Mouse (Mus musculus): ENCODE measurements around the gene Ptch1. TPM values are rescaled to one million over a fixed set of nuclear protein-coding genes. Genes with fewer than 3 reads are reported as not detected.

Ptch1 gene
- polyA plus RNA-seq, 1 experiment from 2014 or later, result 24.9 TPM

- no peak for ATAC-seq (ENCODE audit: insufficient number of reproducible peaks, insufficient read depth, low FRiP score, low TSS enrichment)
- H3K4me1 ChIP-seq, result peaks cover 21% of the 10 kb centered on the region
- H3K4me3 ChIP-seq, result peak overlapping the region; percentile 98
- 0 out of 2 replicates have a peak overlapping the region, but pooled peaks have one; percentile 1 for H3K9ac ChIP-seq
- H3K27ac ChIP-seq, result peak overlapping the region; percentile 89
- WGBS, result 7% methylated on average over 5 of the region's 5 CpGs
- no peaks in the 10 kb centered on the region for H3K36me3 ChIP-seq
- H3K9me3 ChIP-seq, result no peaks in the 10 kb centered on the region
- H3K4me2 ChIP-seq (replicated peaks), result peak overlapping the region; percentile 95
- H3K27me3 ChIP-seq, result peaks cover 13% of the 10 kb centered on the region
Measured at GRCm38 (mm10) chr13:63569396-63569756, 4.0 kb downstream of the Ptch1 start.

GRCm38 (mm10) chr13:63568741-63569395, 4.5 kb downstream of the Ptch1 start:
- no peaks in the 10 kb centered on the region for H3K9me3 ChIP-seq
- 2% methylated on average over 19 of the region's 19 CpGs for WGBS
- H3K27ac ChIP-seq, result peak overlapping the region; percentile 89
- H3K4me3 ChIP-seq, result peak overlapping the region; percentile 98
- peaks cover 17% of the 10 kb centered on the region for H3K4me1 ChIP-seq
- peak overlapping the region; percentile 95 for H3K4me2 ChIP-seq (replicated peaks)
- no peaks in the 10 kb centered on the region for H3K36me3 ChIP-seq
- H3K27me3 ChIP-seq, result peaks cover 13% of the 10 kb centered on the region
- H3K9ac ChIP-seq, result 0 out of 2 replicates have a peak overlapping the region, but pooled peaks have one; percentile 54
- ATAC-seq (ENCODE audit: insufficient number of reproducible peaks, insufficient read depth, low FRiP score, low TSS enrichment), result no peak

GRCm38 (mm10) chr13:63568306-63568705, 5.1 kb downstream of the Ptch1 start:
- Histone ChIP-seq H3K4me2 (replicated peaks) (peak overlapping the region; percentile 95), H3K27ac (peak overlapping the region; percentile 89), H3K9me3 (no peaks in the 10 kb centered on the region), H3K4me3 (peak overlapping the region; percentile 98), H3K9ac (peak overlapping the region; percentile 54), H3K4me1 (peaks cover 13% of the 10 kb centered on the region), H3K36me3 (no peaks in the 10 kb centered on the region), H3K27me3 (peaks cover 9% of the 10 kb centered on the region)
- no peak for ATAC-seq (ENCODE audit: insufficient number of reproducible peaks, insufficient read depth, low FRiP score, low TSS enrichment)
- WGBS, result 0% methylated on average over 14 of the region's 14 CpGs

- peak overlapping the region; percentile 98 for H3K4me3 ChIP-seq
- peak overlapping the region; percentile 54 for H3K9ac ChIP-seq
- H3K4me1 ChIP-seq, result peaks cover 13% of the 10 kb centered on the region
- H3K27me3 ChIP-seq, result peaks cover 9% of the 10 kb centered on the region
- no peaks in the 10 kb centered on the region for H3K9me3 ChIP-seq
- peak; percentile 87 for ATAC-seq (ENCODE audit: insufficient number of reproducible peaks, insufficient read depth, low FRiP score, low TSS enrichment)
- H3K36me3 ChIP-seq, result no peaks in the 10 kb centered on the region
- peak overlapping the region; percentile 89 for H3K27ac ChIP-seq
- WGBS, result under 1% methylated on average over 60 of the region's 62 CpGs
- H3K4me2 ChIP-seq (replicated peaks), result peak overlapping the region; percentile 95
Measured at GRCm38 (mm10) chr13:63567677-63568293, 5.6 kb downstream of the Ptch1 start.

DNA sequence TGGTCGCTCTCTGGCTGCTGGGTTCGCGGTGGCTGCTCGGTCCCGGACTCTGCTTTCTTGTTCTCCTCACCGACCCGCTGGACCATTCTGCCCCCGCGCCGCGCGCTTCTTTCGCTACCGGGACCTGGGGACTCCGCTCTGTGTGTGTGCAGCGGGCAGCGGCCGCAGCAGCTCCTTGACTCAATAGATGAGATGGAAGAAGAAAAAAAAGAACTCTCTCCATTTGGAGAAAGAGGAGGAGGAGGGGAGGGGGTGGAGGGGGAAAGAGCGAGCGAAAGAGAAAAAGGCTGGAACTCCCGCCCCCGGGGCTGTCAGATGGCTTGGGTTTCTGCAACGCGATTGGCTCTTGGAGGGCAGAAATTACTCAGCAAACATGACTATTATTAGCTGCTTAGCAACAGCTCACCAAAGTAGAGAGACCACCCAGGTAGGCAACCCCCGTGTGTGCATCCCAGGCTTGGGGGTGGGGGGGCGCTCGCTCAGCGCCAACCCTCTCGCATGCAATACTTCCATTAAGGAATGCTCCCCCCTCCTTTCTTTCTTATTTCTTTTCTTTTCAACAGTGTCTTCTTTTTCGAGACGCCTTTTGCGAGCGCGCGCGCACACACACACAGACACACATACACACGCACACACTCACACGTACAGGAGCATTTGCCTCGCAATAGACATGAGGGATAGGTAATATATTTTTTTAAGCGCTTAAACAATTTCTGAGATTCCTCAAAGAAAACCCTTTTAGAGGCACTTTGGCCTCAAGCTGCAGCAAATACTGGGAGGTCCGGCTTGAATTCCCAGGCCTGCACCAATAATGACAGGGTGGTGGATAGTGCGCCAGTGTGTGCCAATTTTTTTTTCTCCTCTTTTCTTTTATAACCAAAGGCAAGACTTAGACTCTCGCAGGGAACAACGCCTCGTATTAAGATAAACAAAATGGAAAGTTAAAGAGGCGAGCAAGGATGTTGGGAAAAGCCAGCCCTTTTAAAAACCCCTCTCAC, 7.1 kb downstream of the Ptch1 start:
- Histone ChIP-seq H3K4me3 (peak overlapping the region; percentile 98), H3K9me3 (no peaks in the 10 kb centered on the region), H3K27ac (peak overlapping the region; percentile 100), H3K9ac (peak overlapping the region; percentile 100), H3K36me3 (no peaks in the 10 kb centered on the region), H3K4me2 (replicated peaks) (peak overlapping the region; percentile 95), H3K4me1 (peaks cover 21% of the 10 kb centered on the region), H3K27me3 (peaks cover 5% of the 10 kb centered on the region; the same call in 1 of the 2 replicates)
- WGBS, result under 1% methylated on average over 46 of the region's 46 CpGs
- ATAC-seq (ENCODE audit: insufficient number of reproducible peaks, insufficient read depth, low FRiP score, low TSS enrichment), result peak; percentile 49; the same call in 1 of the 2 replicates

DNA sequence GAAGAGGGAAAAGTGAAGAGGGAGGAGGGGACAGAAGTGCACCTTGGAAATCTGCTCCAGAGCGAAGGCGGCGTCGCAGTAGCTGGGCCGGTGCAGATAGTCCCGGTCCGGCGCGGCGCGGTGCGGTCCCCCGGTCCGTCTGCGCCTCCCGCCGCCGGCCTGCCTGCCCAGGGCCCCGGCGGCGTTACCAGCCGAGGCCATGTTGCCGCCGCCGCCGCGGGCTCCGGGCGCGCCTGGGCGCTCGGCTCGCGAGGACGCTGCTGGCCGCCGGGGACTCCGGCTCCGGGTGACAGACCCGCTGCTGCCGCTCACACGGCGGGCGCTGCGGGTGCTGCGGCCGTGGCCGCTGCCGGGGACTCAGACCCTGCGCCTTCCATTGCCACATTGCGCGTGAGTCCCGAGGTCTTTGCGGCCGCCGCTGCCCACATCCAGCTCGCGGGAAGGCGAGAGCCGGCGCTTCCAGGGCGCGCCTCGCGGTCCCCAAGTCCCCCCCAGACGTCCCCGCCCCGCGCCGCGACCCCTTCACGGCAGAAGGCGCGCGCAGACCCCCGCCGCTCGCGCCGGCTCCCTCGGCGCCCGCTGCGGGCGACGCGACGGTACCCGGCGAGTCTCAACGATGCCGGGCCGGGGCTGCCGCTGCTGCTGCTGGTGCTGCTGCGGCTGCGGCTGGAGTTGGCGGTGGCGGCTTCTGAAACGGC, 7.9 kb downstream of the Ptch1 start:
- H3K4me2 ChIP-seq (replicated peaks), result peak overlapping the region; percentile 95
- H3K27ac ChIP-seq, result peak overlapping the region; percentile 100
- peaks cover 26% of the 10 kb centered on the region for H3K4me1 ChIP-seq
- peaks cover 2% of the 10 kb centered on the region; the same call in 1 of the 2 replicates for H3K27me3 ChIP-seq
- ATAC-seq (ENCODE audit: insufficient number of reproducible peaks, insufficient read depth, low FRiP score, low TSS enrichment), result no peak
- WGBS, result under 1% methylated on average over 82 of the region's 99 CpGs
- peak overlapping the region; percentile 98 for H3K4me3 ChIP-seq
- H3K9me3 ChIP-seq, result no peaks in the 10 kb centered on the region
- peak overlapping the region; percentile 100 for H3K9ac ChIP-seq
- H3K36me3 ChIP-seq, result no peaks in the 10 kb centered on the region

GRCm38 (mm10) chr13:63564626-63565319, 8.6 kb downstream of the Ptch1 start:
- Histone ChIP-seq H3K4me3 (peak overlapping the region; percentile 98), H3K27me3 (no peaks in the 10 kb centered on the region), H3K27ac (peak overlapping the region; percentile 100), H3K9me3 (no peaks in the 10 kb centered on the region), H3K4me1 (peaks cover 30% of the 10 kb centered on the region), H3K36me3 (no peaks in the 10 kb centered on the region), H3K4me2 (replicated peaks) (peak overlapping the region; percentile 95), H3K9ac (peak overlapping the region; percentile 100)
- WGBS, result under 1% methylated on average over 36 of the region's 36 CpGs
- ATAC-seq (ENCODE audit: insufficient number of reproducible peaks, insufficient read depth, low FRiP score, low TSS enrichment), result no peak; the same call in 1 of the 2 replicates

DNA sequence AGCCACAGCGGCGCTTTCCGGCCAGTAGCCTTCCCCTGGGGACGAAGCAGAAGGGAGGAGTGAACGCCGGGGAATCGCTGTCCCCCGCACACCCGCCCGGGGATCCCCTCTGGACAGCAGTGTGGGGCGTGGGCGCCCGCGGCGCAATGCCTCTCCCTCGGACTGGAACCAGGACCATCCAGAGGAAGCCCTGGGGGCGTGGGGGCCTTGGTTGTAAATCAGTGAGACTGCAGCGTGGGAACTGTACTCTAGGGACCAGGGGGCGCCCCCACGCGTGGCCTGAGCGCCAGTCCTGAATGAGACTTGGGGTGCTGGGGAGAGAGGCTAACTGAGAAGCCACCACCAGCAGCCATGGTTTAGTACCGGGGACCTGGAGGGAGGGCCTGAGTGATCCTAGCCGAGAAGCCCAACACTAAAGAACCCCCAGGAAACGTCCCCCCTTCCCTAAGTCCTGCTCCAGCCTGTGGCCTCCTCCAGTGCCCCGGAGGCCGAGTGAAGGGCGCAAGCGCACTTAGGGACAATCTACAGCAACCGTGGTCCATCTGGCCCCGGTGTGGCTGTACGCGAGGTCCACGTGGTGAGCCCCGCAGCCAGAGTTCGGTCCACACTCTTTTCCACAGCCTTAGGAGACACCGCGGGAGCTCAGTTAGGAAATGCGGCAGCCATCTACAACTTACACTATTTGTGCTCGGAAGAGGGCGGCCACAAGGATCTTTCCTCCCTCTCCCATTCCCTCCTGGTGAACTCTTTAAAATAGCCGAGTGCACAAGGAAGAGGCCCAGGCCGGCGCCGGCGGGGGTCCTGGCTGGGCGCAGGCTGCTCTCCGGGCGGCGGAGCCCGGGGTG, 9.4 kb downstream of the Ptch1 start:
- Histone ChIP-seq H3K9ac (peak overlapping the region; percentile 100), H3K9me3 (no peaks in the 10 kb centered on the region), H3K4me3 (peak overlapping the region; percentile 98), H3K4me2 (replicated peaks) (peak overlapping the region; percentile 95), H3K27me3 (no peaks in the 10 kb centered on the region), H3K27ac (peak overlapping the region; percentile 100), H3K4me1 (peaks cover 31% of the 10 kb centered on the region), H3K36me3 (no peaks in the 10 kb centered on the region)
- no peak for ATAC-seq (ENCODE audit: insufficient number of reproducible peaks, insufficient read depth, low FRiP score, low TSS enrichment)
- WGBS, result under 1% methylated on average over 51 of the region's 51 CpGs

DNA sequence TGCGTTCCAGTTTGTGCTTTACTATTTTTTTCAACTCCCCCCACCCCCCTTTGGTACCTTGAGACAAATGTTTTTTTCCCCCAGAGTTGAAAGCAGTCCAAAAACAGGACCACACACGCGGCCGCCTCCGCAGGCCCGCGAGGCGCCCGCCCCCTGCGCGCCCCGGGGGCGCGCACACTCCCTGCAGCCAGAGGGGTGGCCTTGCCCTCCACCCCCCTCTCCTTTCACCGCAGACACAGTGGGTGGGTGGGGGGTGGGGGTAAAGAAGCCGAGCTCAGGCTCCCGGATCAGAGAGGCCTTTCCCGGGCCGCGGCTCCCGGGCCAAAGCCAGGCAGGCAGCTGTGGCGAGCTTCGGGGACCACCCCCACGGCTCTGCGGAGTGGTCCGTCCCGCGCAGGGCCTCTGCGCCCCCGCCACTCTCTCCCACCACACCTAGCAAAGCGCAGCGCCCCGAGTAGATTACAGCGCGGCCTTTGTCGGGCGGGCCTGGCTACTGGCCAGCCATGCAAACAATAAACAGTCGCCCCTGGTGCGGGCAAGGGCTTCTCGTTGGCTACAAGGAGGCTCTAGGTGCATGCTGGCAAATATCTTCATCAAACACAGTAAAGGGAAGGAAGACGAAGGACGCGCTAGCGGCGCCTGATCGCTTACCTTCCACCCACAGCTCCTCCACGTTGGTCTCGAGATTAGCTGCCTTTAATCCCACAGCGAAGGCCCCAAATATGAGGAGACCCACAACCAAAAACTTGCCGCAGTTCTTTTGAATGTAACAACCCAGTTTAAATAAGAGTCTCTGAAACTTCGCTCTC, 10.2 kb downstream of the Ptch1 start:
- H3K9me3 ChIP-seq, result no peaks in the 10 kb centered on the region
- H3K4me1 ChIP-seq, result peaks cover 32% of the 10 kb centered on the region
- peak; percentile 44 for ATAC-seq (ENCODE audit: insufficient number of reproducible peaks, insufficient read depth, low FRiP score, low TSS enrichment)
- peak overlapping the region; percentile 95 for H3K4me2 ChIP-seq (replicated peaks)
- no peaks in the 10 kb centered on the region for H3K36me3 ChIP-seq
- H3K27ac ChIP-seq, result peak overlapping the region; percentile 100
- H3K4me3 ChIP-seq, result peak overlapping the region; percentile 98
- no peaks in the 10 kb centered on the region for H3K27me3 ChIP-seq
- WGBS, result under 1% methylated on average over 50 of the region's 51 CpGs
- peak overlapping the region; percentile 100 for H3K9ac ChIP-seq

All from embryonic facial prominence, embryonic 12.5 days (tissue).